Mouse (Mus musculus) forebrain, embryonic 13.5 days (tissue): ENCODE data around the gene Fhit. TPM values are rescaled to one million over a fixed set of nuclear protein-coding genes. Genes with fewer than 3 reads are reported as not detected.

Source experiments
- ATAC-seq: fragments of 200-750 bp; cut with Nextera tagmentation; 2 replicates; pipeline ENCODE4 v1.8.0; 2017
- H3K27ac ChIP-seq: fragments of 300-500 bp; sonication (generic); 2 replicates; pipeline ENCODE4 v1.5.1; 2015; ENCODE audit warnings: inconsistent platforms, mild to moderate bottlenecking, moderate library complexity
- H3K27me3 ChIP-seq: fragments of 300-500 bp; sonication (generic); 2 replicates; pipeline ENCODE4 v1.6.1; 2015; ENCODE audit warnings: mild to moderate bottlenecking, inconsistent platforms
- H3K36me3 ChIP-seq: fragments of 300-500 bp; sonication (generic); 2 replicates; pipeline ENCODE4 v1.6.1; 2015; ENCODE audit warnings: mild to moderate bottlenecking, inconsistent platforms; ENCODE audit not compliant: poor library complexity, severe bottlenecking
- H3K4me1 ChIP-seq: fragments of 300-500 bp; sonication (generic); 2 replicates; pipeline ENCODE4 v1.6.1; 2015; ENCODE audit warnings: inconsistent platforms
- H3K4me2 ChIP-seq: fragments of 300-500 bp; sonication (generic); 2 replicates; pipeline ENCODE4 v1.6.1; 2015; ENCODE audit warnings: inconsistent platforms, mild to moderate bottlenecking, moderate library complexity
- H3K4me3 ChIP-seq: fragments of 300-500 bp; sonication (generic); 2 replicates; pipeline ENCODE4 v1.5.1; 2015; ENCODE audit warnings: mild to moderate bottlenecking, inconsistent platforms
- H3K9ac ChIP-seq: fragments of 300-500 bp; sonication (generic); 2 replicates; pipeline ENCODE4 v1.6.1; 2015; ENCODE audit warnings: mild to moderate bottlenecking, inconsistent platforms
- H3K9me3 ChIP-seq: fragments of 300-500 bp; sonication (generic); replicated peaks from 2 replicates; pipeline ENCODE4 v1.6.1; 2016; ENCODE audit warnings: inconsistent platforms
- WGBS: fragments of 180-500 bp; shearing (Covaris S2); methylation state at CpG from one replicate; pipeline ENCODE4 v1.1.7; 2015; 5-methylcytosine and 5-hydroxymethylcytosine counted together
- polyA plus RNA-seq: library from polyadenylated mRNA; unstranded; fragments of >200 nt; fragmentation: Nextera tagmentation; extraction: Ambion mirVana; gene quantifications from 2 replicates; pipeline ENCODE4 v1.2.1, GENCODE M21; 2015

Fhit gene
- polyA plus RNA-seq, 1 experiment from 2014 or later, result 6.2 TPM

DNA sequence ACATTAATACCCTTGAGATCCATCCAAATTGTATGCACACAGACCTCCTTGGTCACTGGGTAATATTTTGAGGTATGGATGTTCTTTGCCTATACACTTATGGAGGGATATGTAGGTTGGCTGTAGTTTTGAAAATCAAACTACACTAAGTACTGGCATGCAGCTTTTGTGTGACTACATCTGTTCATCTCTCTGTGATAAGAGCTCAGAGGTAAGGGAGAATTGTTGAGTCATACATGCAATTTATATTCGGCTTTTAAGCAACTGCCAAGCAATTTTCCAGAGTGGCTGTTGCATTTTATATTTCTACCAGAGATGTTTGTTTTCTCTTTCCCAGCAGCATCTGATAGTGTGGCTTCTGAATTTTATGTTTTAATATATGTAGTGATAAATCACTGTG, 1374.4 kb downstream of the Fhit start:
- Histone ChIP-seq H3K27me3 (no peaks in the 10 kb centered on the region), H3K27ac (no peak overlapping the region), H3K9me3 (no peaks in the 10 kb centered on the region), H3K4me3 (no peak overlapping the region), H3K9ac (no peak overlapping the region), H3K36me3 (no peaks in the 10 kb centered on the region), H3K4me1 (no peaks in the 10 kb centered on the region), H3K4me2 (no peak overlapping the region)
- ATAC-seq, result no peak
- 78% methylated on average over 1 of the region's 1 CpGs for whole genome bisulfite sequencing

DNA sequence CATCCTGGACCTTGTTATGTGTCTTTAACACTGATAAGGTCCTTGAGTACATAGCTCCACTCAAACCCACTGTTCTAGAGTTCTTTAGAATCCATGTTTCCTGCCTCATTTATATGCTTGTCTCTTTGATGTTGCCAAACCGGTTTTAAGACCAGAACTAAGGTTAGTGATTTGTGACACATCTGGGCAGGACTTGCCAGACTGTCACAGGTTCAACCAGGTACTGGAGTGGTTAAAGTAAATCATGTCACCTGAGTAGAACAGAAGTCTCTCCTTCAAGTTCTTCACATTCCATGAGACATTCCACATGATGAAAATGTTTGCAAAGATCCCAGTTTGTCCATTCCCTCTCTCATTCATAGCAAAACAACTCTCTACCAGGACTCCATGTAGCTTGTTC, 1376.0 kb downstream of the Fhit start:
- Histone ChIP-seq H3K4me2 (no peak overlapping the region), H3K27me3 (no peaks in the 10 kb centered on the region), H3K27ac (no peak overlapping the region), H3K9me3 (no peaks in the 10 kb centered on the region), H3K4me3 (no peak overlapping the region), H3K4me1 (no peaks in the 10 kb centered on the region), H3K9ac (no peak overlapping the region), H3K36me3 (no peaks in the 10 kb centered on the region)
- no peak for ATAC-seq
- 62% methylated on average over 1 of the region's 1 CpGs for WGBS

DNA sequence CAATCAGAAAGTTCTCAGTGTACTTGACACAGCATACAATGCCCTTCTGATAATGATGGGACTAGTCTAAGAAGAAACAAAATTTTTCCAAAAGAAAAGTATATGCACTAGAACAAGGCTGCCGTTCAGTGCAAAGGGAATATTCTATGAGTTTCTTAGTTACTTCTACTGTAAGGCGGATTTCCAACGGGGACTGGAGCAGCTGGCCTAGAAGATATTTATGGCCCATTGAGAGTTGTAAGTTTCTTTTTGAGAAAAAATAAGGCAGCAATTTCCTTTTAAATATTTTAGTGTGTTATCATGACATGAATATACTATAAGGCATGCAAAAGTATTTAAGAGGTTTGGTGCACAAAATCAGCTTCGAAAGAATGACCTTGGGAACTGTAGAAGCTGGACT, 1410.5 kb downstream of the Fhit start:
- H3K4me3 ChIP-seq, result no peak overlapping the region

DNA sequence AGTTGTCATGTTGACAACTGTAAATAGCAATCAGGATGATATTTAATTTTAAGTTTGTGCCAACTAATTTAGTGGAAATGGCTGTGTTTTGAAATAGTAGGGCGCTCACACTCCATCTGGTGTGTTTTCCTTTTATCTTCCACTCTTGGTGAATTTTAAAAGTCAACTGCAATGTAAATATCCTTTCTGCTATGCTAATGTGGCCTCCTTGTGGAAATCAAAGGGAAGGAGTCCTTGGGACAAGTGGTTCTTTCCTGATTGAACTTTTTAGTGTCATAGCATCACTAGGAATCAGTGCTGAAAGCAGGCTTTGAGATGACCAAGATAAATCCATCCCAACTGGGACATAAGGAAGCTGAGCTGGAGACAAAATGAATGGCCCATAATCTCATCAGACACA, 1413.1 kb downstream of the Fhit start:
- Histone ChIP-seq H3K36me3 (no peaks in the 10 kb centered on the region), H3K27ac (no peak overlapping the region), H3K4me2 (no peak overlapping the region), H3K9ac (no peak overlapping the region), H3K27me3 (no peaks in the 10 kb centered on the region), H3K9me3 (no peaks in the 10 kb centered on the region), H3K4me3 (no peak overlapping the region), H3K4me1 (no peaks in the 10 kb centered on the region)
- 76% methylated on average over 1 of the region's 1 CpGs for WGBS
- no peak for ATAC-seq

More for the DNA sequence above, 1410.5 kb downstream of the Fhit start:
- no peak overlapping the region for H3K27ac ChIP-seq
- H3K4me2 ChIP-seq, result no peak overlapping the region
- H3K36me3 ChIP-seq, result no peaks in the 10 kb centered on the region
- WGBS, result 95% methylated on average over 4 of the region's 4 CpGs
- H3K4me1 ChIP-seq, result no peaks in the 10 kb centered on the region
- no peak for ATAC-seq
- H3K27me3 ChIP-seq, result no peaks in the 10 kb centered on the region
- no peak overlapping the region for H3K9ac ChIP-seq
- no peaks in the 10 kb centered on the region for H3K9me3 ChIP-seq

DNA sequence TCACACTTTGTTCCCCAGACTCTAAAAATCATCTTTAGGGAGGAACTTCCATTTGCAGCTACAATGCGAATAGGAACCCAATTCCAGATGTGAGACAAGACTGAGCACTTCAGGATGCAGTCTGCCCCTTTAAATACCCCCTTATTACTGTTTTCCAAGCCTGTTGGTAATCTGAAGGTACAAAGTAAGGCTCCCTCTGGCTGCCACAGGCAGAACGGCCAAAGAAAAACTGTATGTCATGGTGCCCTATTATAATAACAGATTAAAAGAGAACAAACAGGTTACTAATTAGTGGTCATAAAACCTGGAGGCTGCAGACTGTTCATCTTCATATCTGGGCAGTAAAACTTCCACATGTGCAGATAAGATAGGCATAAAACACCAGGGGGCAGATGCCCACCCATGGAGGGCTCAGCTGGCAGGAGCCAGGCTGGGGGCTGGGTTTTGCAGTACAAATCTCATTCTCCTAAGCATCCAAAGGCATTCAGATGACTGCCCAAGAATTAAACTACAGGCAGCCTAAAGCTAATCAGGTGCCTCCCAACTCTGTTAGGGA, 1439.8 kb downstream of the Fhit start:
- no peak for ATAC-seq
- H3K4me2 ChIP-seq, result no peak overlapping the region
- WGBS, result 58% methylated on average over 2 of the region's 2 CpGs

DNA sequence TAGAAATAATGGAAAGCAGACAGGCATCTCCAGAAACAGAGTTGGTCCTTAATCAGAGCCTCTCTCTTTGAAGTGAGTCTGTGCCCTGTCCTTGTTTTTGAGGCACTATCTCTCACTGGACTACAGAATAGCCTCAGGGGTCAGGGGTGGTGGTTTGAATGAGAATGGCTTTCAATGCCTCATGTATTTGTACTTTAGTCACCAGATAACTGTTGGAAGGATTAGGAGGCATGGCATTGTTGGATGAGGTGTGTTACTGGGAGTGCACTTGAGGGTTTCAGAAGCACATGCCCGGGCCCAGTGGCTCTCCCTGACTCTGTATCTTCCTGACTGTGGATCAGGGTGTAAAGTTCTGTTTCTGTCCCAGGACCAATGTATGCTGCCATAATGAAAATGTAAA, 1463.2 kb downstream of the Fhit start:
- Histone ChIP-seq H3K9ac (no peak overlapping the region), H3K4me2 (no peak overlapping the region), H3K9me3 (no peaks in the 10 kb centered on the region), H3K36me3 (no peaks in the 10 kb centered on the region), H3K27me3 (peaks cover 19% of the 10 kb centered on the region), H3K4me3 (no peak overlapping the region), H3K4me1 (peaks cover 15% of the 10 kb centered on the region), H3K27ac (no peak overlapping the region)
- 77% methylated on average over 1 of the region's 1 CpGs for WGBS
- ATAC-seq, result no peak

More for the DNA sequence above, 1439.8 kb downstream of the Fhit start:
- Histone ChIP-seq H3K9me3 (no peaks in the 10 kb centered on the region), H3K27ac (no peak overlapping the region), H3K36me3 (no peaks in the 10 kb centered on the region), H3K4me3 (no peak overlapping the region), H3K9ac (no peak overlapping the region), H3K27me3 (no peaks in the 10 kb centered on the region), H3K4me1 (no peaks in the 10 kb centered on the region)

DNA sequence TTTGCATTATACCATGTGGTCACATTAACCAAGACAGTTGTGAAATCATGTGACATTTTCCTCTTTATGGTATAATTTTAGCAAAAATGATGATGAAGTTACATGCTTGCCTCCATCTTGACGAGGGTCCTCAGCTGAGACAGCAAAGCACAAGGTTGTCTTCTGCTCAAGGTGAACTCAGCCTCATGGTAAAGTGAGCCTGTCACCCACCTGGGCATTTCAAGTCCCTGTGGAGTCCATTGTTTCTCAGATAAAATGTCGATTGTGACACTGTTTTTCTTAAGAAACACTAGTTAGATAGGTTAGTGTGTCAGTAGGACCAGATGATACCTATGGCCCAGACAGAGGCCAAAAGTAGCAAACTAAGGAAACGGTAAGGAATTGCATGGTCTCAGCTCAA, 1464.7 kb downstream of the Fhit start:
- Histone ChIP-seq H3K9me3 (no peaks in the 10 kb centered on the region), H3K4me2 (no peak overlapping the region), H3K27ac (no peak overlapping the region), H3K4me1 (peaks cover 15% of the 10 kb centered on the region), H3K27me3 (peaks cover 23% of the 10 kb centered on the region), H3K36me3 (no peaks in the 10 kb centered on the region), H3K4me3 (no peak overlapping the region), H3K9ac (no peak overlapping the region)
- 93% methylated on average over 3 of the region's 3 CpGs for WGBS
- ATAC-seq, result no peak

DNA sequence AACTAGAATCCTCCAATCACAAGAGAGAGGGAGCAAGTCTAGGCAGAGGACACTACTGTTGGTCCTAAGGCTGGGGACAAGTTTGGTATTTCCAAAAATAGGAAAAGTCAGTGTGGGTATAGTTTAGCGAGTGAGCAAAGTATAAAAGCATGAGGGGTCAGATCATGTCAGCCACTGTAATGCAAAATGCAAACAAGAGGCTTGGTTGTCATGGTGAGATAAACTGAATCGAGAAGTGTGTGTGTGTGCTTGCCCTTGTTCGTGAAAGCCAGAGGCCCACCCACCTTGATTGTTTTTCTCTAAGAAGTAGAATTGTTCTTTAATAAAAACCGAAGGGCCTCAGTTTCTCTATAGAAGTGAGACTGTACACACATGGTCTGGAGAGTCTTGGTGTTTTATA, 1465.8 kb downstream of the Fhit start:
- no peak; the same call in 1 of the 2 replicates for ATAC-seq
- Histone ChIP-seq H3K27me3 (peaks cover 23% of the 10 kb centered on the region), H3K4me1 (peaks cover 15% of the 10 kb centered on the region), H3K4me3 (no peak overlapping the region), H3K36me3 (no peaks in the 10 kb centered on the region), H3K9ac (no peak overlapping the region), H3K4me2 (no peak overlapping the region), H3K27ac (no peak overlapping the region), H3K9me3 (no peaks in the 10 kb centered on the region)
- WGBS, result 10% methylated on average over 4 of the region's 4 CpGs

DNA sequence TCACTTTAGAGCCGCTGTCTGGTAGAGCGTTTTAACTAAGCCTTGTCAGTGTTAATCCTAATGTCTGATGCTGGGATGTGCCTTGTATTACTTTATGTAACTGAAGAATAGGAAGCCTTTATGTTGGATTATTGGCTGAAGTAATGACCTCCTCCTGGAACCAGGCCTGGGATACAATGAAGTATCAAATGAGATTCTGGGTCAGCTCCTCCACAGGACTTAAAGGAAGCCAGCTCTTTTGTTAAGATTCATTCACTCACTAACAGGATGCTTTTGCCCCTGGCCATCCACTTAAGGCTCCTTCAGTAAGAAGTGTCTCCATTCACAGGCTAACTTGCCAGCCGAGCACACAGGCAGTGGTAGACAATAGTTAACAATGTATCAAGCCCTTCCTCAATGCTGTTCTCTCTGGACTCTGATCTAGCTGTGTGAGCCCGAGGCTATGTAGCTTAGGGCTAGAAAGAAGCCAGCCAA, 1466.6 kb downstream of the Fhit start:
- peak; percentile 77; the same call in 1 of the 2 replicates for ATAC-seq
- Histone ChIP-seq H3K27me3 (peaks cover 23% of the 10 kb centered on the region), H3K9me3 (no peaks in the 10 kb centered on the region; the same call in 1 of the 2 replicates), H3K4me1 (peaks cover 15% of the 10 kb centered on the region), H3K27ac (no peak overlapping the region), H3K9ac (no peak overlapping the region), H3K36me3 (no peaks in the 10 kb centered on the region), H3K4me3 (no peak overlapping the region), H3K4me2 (no peak overlapping the region)
- WGBS, result 6% methylated on average over 4 of the region's 4 CpGs

DNA sequence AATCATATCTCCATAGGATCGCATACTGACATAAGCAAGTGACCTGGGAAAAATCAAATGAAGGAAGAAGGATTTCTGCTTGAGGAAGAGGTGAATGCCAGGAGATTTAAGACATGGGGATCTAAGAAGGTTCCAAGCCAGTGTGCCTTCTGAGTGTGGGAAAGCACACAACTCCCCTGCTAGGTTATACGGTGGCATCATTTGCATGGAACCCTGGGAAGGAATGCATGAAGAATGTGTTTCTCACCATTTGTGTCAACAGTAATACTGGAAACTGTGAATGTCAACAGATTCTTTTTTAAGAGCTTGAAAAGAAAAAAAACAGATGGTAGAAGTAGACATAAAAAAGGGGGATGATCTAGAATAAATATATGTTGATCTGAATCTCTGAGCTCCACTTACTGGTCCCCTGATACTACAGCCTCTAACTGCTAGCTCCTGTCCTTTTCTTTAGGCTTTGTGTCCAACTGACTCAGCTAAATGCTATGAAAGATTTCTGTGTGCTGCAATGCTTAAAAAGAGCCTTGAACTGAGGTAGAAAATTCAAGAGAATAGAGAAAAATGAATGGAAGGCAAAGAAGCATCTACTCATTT, 1473.1 kb downstream of the Fhit start:
- Histone ChIP-seq H3K4me2 (no peak overlapping the region), H3K27me3 (peaks cover 4% of the 10 kb centered on the region; the same call in 1 of the 2 replicates), H3K9ac (no peak overlapping the region), H3K9me3 (no peaks in the 10 kb centered on the region; the same call in 1 of the 2 replicates), H3K4me3 (no peak overlapping the region), H3K27ac (no peak overlapping the region), H3K4me1 (no peaks in the 10 kb centered on the region), H3K36me3 (no peaks in the 10 kb centered on the region)
- 94% methylated on average over 2 of the region's 2 CpGs for WGBS
- no peak for ATAC-seq

DNA sequence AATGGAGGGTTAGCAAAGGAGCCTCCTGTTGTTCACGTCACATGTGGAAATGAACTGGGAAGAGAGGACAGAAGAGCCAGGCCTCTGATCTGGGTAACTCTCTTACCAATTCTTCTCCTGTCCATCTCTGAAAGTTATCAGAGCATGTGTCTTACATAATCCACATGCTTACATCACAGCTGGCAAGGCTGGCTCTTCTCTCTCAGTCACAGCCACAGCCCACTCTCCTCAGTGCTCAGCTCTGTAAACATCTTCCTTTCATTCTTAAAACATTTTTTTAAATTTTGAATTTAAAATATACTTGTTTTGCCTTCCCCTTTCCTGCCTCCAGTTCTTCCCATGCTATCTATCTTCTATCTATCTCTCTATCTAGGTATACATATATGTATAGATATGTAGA, 1477.5 kb downstream of the Fhit start:
- H3K36me3 ChIP-seq, result no peaks in the 10 kb centered on the region
- H3K4me1 ChIP-seq, result no peaks in the 10 kb centered on the region
- no peak overlapping the region for H3K4me2 ChIP-seq
- no peaks in the 10 kb centered on the region for H3K27me3 ChIP-seq
- H3K4me3 ChIP-seq, result no peak overlapping the region
- H3K9me3 ChIP-seq, result no peaks in the 10 kb centered on the region
- H3K9ac ChIP-seq, result no peak overlapping the region
- 33% methylated on average over 1 of the region's 1 CpGs for WGBS
- H3K27ac ChIP-seq, result no peak overlapping the region
- no peak for ATAC-seq

DNA sequence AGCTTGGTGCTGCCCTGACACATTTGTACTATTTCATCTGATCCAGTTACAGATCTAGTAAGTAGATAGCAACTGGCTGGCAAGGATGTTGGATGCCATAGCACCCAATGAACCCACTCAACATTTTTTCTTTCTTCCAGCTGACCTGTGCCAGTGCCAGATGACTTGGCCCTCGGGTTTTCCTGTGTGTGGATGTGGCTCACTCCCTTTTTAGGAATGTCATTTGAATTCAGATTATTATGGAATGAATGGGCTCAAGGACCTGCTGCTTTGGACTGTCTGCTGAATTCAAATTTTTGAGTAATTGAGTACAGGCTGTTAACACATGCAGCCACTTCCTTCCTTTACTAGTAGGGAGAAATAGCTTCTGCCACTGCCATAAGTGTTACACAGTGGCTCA, 1489.1 kb downstream of the Fhit start:
- Histone ChIP-seq H3K27ac (no peak overlapping the region), H3K27me3 (no peaks in the 10 kb centered on the region), H3K4me3 (no peak overlapping the region), H3K4me2 (no peak overlapping the region), H3K9ac (no peak overlapping the region), H3K9me3 (no peaks in the 10 kb centered on the region), H3K36me3 (no peaks in the 10 kb centered on the region), H3K4me1 (no peaks in the 10 kb centered on the region)
- 38% methylated on average over 1 of the region's 1 CpGs for WGBS
- ATAC-seq, result no peak

DNA sequence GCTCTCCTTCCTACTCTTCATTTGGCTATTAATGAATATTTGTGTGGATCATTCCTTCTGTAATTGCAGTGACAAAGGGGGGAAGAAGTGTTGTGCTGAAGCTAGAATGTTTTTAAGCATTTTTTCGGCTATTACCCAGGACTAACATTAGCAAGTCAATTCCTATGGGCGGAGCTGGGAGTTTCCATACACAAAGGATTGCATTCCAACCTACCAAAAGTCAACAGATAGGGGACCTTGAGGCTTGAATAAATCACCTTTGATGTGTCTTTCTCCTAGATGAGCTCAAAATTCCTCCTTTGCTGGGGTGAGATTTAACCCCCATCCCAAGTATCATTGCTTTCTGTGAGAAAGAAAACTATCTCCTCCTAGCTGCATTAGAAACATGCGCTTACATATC, 1490.1 kb downstream of the Fhit start:
- H3K36me3 ChIP-seq, result no peaks in the 10 kb centered on the region
- H3K27ac ChIP-seq, result no peak overlapping the region
- H3K9me3 ChIP-seq, result no peaks in the 10 kb centered on the region
- H3K4me3 ChIP-seq, result no peak overlapping the region
- no peaks in the 10 kb centered on the region for H3K27me3 ChIP-seq
- ATAC-seq, result no peak
- H3K9ac ChIP-seq, result no peak overlapping the region
- H3K4me2 ChIP-seq, result no peak overlapping the region
- WGBS, result 55% methylated on average over 3 of the region's 3 CpGs
- H3K4me1 ChIP-seq, result no peaks in the 10 kb centered on the region
